Mouse (Mus musculus): ENCODE data around the gene Dusp3.

DNA sequence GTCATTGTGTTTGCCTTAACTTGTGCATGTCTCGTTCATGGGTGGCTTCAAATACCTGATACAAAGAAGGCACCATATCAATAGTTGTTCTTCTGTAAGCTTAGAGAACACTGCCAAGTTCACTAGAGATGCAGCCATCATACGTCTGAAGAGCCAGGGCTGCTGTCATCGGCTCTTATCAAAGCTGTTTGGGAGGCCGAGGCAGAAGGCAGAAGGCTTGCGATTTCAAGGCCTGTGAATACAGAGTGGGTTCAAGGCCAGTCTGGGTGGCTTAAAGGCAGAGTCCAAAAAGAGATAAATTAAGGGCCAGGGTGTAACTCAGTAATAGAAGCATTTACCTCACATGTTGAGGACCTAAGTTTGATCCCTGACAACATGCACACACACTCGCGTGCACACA is 49.5 kb upstream of the Dusp3 start:
- no peak for TF ChIP-seq CTCF (IDR thresholded peaks at IDR 0.05)
- no peak for TF ChIP-seq EP300 (IDR thresholded peaks at IDR 0.05)
